Mouse (Mus musculus) left cerebral cortex, postnatal 36 days (tissue): ENCODE data around the gene Olfr1344. TPM values are rescaled to one million over a fixed set of nuclear protein-coding genes. Genes with fewer than 3 reads are reported as not detected.
"Not testable (repeated sequence)": the region's sequence is repeated elsewhere in the genome, so short reads cannot be mapped to it uniquely, and the experiment has no call there.

Experiments
- DNase-seq, 2 experiments: peaks; one replicate each; pipeline ENCODE4 v3.0.0; 2021 to 2022; ENCODE audit warnings: low spot score in 2 of 2, mixed read lengths in 1 of 2
- intact Hi-C: fragments of 180-260 bp; cut with DNase I; formaldehyde crosslinking; loops from one replicate; pipeline ENCODE4 v1.15.1; 2025
- total RNA-seq, 2 experiments: library from RNA; stranded (reverse); gene quantifications; 2 replicates each; pipeline ENCODE4 v1.2.3; 2021

The Olfr1344 gene
- total RNA-seq, result 1 to 10 TPM; 1.0 to 1.2 TPM

DNA sequence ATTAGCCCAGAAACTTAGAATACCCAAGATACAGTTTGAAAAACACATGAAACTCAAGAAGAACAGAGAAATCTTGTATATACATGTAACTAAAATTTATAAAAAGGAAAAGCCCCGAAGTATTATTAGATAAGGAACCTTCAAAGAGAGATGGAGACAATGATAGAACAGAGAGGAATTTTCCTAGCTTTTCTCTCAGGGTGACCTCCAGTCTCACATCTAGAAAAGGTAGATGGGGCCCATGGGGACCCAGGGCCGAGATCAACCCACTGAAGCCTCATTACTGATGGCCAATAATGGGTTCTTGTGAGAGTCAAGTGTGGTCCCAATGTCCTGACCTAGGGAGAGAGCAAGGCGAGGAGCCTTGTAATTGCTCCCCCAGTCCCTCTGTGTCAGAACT lies at the start of gene Olfr1344:
Gene Olfr1344, plus strand, starts transcription at position 301 of the 400 bp plus-strand sequence.
- intact Hi-C loops, result loop anchor here (5.0 kb wide), 1 partner anchor 479 kb away; no protein-coding TSS in a partner anchor
- DNase-seq, result no peak

DNA sequence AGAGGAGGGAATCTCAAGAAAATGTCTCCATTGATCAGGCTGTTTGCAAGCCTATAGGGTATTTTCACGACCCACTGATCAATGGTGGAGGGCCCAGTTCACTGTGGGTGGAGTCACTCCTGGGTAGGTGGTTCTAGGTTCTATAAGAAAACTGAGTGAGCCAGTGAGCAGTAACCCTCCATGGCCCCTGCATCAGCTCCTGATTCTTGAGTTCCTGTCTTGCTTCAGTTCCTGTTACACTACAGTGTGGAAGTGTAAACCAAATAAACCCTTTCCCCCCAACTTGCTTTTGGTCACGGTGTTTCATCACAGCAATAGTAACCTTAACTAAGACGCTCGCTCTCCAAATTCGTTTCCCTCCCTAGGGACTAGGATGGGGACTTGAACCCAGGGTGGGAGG lies 49.5 kb upstream of the Olfr1344 start:
- intact Hi-C loops, result no loop called here
- no peak for DNase-seq

DNA sequence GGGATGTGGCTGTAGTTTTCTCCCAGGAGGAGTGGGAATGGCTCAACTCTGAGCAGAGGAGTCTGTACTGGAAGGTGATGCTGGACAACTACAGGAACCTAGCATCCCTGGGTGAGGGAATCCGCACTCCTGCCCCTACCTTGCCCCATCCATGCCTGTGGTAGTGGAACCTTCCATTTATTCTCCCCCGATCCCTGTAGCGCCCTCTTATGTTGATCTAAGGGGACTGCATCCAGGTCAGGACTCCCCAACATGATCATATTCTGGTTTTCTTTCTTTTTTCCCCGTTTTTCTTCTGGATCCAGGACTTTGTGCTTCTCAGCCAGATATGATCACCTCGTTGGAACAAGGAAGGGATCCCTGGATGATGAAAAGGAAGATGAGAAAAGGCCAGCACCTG lies 49.0 kb upstream of the Olfr1344 start:
- no peak for DNase-seq
- intact Hi-C loops, result no loop called here

DNA sequence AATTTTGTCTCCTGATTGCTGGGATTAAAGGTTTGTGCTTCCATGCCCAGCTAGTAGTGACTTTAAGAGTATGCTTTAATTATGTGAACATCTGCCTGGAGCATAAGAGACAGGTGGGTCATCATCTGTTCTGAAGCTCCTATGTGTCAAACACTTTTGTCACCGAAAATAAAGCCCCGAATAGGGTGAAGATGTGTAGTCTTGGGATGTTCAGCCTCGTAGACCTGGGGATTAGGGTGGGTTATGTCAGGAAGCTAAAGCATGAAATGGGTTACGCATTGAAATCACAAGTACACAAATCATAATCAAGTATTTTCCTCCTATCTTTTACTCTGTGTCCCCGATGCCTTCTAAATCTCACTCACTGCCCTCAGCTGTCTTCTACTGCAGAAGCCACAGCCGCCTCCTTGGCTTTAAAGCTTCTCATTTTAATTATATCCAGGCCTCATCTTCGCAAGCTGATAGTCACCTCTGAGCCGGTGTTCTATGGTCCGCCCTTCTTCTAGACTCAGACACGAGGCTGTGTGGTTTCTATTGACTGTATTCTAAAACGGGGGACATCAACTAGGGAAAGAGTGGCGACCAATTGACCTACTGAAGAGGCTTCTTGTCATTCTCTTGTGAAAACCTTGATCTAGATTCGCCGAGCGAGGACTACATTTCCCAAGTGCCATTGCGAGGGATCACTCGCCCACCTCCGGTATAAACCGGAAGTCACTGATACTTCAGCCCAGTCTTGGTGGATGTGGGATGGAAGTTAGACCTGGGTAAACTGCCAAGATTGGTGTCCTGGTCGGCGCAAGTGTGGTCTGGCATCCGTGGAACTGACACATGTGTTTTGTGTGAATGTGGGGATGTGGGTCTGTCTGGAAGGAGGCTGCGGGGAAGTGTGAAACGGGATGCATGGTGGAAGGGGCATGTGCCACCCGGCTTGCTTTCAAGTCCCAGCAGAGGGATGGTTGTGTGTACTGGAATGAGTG lies 40.2 kb upstream of the Olfr1344 start, which contains the start of gene Smim17:
Gene Smim17, plus strand, starts transcription at position 720 of the 980 bp plus-strand sequence.
- intact Hi-C loops, result loop anchor here (1.0 kb wide), 1 partner anchor 16 kb away; no protein-coding TSS in a partner anchor
- peak; percentile 74 for DNase-seq

DNA sequence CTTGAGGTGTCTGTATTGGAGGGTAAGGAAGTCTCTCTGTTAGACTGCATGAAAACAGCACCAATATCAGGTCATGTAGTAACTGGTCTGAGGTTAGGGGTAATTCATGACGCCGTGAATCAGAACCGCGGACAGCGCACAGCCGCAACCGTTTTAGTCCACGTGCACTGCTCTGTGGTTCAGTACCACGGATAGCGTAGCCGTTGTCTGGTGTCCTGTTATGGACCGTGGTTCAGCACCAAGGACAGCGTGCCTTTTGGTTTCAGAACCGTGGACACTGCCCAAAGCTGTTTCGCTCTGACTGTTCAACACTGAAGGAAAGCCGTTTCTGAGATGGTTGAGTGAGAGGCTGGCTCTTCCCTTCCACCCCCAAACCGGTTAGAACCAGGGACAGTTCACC lies 28.4 kb upstream of the Olfr1344 start, which contains the start of gene Gm20715:
Gene Gm20715, plus strand, starts transcription at position 235 of the 400 bp plus-strand sequence.
- intact Hi-C loops, result no loop called here
- DNase-seq, result peak; percentile 49 to 73

DNA sequence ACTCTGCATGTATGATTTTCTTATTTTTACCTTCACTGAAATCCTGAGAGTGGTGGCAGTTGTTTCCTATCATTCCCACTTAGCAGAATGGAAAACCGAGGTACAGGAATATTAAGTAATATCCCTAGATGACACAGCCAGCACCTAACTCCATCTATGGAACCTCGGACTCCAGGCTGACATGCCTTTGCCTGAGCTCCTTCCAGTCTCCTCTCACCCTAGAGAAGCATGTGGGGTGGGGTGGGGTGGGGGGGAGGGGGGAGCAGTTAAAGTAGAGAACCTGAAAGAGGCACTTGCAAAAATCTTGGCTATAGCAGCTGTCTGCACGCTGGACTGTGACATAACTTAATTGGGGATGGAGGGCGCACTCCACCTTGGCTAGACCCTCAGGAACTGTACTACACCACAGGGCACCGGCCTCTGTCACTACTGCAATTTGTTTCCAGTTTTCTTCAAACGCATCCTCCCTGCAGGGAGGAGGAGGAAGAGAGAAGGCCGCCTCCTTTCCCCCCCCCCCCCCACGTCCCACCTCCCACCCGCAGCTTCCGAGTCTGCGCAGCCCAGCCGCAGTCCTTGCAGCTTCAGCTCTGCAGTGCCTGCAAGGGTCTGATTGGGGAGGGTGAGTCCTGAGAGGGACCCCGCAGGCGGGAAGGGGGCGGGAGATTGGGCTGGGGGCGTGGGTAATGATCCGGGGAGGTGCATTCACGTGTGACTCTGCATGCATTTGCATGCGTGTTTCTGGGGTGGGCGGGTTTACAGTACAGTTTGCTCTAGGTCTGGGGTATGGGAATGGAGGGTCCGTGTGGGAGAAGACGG lies 23.7 kb upstream of the Olfr1344 start:
- peak; percentile 28 to 34 for DNase-seq
- intact Hi-C loops, result loop anchor here (2.0 kb wide), 1 partner anchor 36 kb away; no protein-coding TSS in a partner anchor

DNA sequence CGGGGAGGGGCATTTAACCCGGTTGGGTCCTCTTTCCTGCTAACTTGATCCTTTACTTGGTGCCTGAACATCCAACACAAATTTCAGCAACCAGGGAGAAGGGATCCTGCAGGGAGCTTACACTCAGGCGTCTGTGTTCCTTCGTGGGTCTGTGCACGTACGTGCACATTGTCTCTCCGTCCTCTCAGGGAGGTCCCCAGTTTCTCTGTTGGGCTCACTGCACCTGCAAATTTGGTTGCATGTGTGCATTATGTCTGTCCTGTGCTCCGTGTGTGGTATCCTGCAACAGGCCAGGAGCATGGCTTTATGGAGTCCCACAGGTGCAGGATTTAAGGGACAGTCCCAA lies 23.1 kb upstream of the Olfr1344 start:
- DNase-seq, result no peak
- intact Hi-C loops, result loop anchor here (2.0 kb wide), 1 partner anchor 37 kb away; no protein-coding TSS in a partner anchor

DNA sequence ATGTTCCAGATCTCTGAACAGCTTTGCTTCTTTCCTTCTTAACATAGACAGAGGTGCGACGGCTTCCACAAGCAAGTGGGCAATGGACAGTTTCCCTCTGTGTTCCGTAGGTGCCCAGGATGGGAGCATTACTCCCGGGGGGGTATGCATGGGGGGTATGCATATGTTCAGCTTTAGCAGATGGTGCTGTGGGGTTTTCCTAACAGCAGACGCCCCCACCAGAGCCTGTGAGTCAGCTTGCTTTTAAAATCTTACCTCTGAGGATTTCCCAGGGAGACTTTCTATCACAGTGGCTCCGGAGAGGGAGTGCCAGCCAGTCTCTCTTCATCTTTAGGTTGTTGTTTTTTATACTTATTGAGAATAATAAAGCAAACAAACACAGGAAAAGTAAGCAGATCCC lies 18.6 kb upstream of the Olfr1344 start:
- intact Hi-C loops, result loop anchor here (10.0 kb wide), 1 partner anchor 875 kb away; no protein-coding TSS in a partner anchor
- DNase-seq, result peak; percentile 43 to 49

DNA sequence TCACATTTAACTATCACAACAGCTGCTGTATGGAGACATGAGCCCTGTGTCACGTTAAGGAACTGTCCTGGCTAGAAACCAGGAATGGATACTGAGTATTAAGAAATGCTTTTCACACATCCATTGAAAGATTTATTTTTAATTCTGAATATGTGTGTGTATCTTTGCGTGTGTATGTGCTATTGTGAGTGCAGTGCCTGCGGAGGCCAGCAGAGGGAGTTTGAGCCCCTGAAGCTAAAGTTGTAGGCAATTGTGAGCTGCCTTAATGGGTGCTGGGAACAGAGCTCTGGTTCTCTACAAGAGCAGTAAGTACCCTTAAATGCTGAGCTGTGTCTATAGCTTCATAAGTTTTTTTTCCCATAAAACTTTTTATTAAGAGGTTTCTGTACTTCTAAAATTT lies 9.1 kb upstream of the Olfr1344 start:
- intact Hi-C loops, result loop anchor here (10.0 kb wide), 1 partner anchor 865 kb away; no protein-coding TSS in a partner anchor
- DNase-seq, result no peak

DNA sequence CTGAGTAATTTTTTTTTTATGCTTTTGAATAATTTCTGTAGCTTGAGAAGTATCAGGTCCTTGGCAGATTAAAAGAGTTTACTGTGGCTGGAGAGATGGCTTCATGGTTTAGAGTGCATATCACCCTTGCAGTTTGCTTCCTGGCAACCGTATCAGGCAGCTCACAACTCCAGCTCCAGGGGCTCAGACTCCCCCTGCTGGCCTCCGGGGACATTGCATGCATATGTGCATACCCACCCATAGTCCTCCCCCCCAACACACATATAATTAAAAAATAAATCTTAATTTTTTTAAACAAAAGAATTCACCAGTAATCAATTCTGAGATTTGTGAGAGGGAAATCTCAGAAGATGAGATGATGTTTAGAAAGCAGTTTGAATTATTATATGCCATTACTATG lies 8.1 kb upstream of the Olfr1344 start:
- intact Hi-C loops, result loop anchor here (5.0 kb wide), 1 partner anchor 68 kb away; the partner anchor contains the start of gene Zfp78
- no peak for DNase-seq

DNA sequence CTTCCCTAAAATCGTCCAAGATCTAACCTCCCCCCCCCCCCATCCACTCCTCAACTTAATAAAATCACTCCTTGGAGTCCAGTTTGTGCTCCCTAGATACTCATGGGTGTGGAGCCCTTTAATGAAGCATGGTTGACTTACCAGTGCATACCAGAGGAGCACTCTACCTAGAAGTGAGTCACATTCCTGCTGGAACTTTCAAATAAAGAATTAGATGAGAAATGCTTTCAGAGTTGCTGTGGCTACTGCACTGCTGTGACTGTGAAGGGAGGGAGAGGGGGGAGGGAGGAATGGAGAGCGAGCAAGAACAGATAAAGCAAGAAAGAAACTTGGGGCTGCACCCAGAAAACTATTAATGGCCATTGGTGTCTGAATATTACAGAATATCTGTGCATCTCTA lies 2.7 kb downstream of the Olfr1344 start:
- intact Hi-C loops, result no loop called here
- DNase-seq, result no peak

DNA sequence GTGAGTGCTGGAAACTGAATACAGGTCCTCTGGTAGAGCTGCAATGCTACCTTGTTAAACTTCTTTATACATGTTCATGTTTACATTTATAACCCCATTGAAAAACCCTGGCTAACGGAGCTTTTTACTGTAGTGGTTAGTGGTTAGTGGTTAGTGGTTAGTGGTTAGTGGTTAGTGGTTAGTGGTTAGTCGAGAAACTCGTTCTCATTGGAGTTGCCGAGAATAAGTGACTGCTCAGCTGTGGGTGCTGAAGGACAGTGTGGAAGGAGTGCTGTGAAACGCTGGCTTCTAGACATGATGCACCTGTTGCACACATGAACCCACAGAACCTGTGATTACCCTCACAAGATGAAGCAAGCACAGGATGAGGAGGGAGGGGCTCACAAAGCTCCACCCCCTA lies 9.3 kb downstream of the Olfr1344 start:
- DNase-seq, result no peak
- intact Hi-C loops, result no loop called here

DNA sequence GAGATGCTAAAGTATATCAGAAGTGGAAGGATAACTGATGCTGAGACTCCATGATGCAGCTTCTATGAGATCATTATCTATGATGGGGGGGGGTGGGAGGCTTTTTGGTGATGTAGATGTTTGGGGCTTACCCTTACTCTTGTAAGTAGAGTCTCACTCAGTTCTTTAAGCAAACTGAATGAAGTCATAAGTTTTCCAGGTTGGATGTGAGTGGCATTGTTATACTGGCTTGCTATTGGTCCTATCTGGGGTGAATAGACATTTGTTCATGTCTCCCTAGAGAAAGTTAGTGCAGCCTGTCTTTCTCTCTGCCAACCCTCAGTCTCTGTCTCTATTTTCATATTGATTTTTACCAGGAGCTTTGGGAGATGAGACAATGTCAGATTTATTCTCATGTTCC lies 17.4 kb downstream of the Olfr1344 start, which contains the start of gene Olfr1336:
Gene Olfr1336, plus strand, starts transcription at position 301 of the 400 bp plus-strand sequence.
- intact Hi-C loops, result no loop called here

DNA sequence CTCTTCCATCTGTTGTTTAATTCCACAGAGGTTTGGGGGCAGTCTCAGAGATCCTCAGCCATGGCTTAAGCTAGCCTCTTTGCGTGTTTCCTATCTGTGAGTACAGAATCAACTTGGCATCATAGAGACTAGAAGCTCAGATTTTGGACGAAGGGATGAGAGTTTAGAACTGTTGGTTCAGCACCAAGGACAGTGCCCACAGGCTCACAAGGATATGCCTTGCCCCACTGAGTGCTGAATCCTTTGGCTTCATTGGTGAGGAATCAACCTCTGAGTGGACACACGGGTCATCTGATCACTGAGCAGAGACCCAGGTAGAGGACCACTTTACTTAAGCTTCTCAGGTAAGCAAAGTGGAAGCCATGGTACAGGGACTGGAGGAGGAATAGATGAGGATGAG lies 17.9 kb downstream of the Olfr1344 start:
- intact Hi-C loops, result no loop called here
- no peak for DNase-seq

More for the DNA sequence above, 17.4 kb downstream of the Olfr1344 start, which contains the start of gene Olfr1336:
- no peak for DNase-seq

DNA sequence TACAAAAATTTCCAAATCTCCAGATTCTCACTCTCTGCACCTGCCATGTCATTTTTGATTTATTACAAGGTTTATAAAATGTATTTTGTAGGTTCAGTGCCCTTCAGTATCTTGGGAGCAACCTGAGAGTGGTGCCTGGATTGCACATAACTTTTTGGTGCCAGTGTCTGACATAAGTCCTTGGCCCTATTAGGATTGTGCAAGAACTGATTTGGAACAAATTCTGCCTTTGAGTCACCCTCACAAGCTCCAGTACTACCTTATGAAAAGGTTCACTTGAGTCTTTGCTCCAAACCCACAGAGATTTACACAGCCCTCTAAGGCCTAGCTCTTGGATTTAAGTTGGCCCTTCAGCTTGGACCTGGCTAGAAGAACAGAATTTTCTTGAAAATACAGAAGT lies 28.5 kb downstream of the Olfr1344 start, which contains the start of gene Olfr1346:
Gene Olfr1346, plus strand, starts transcription at position 151 of the 400 bp plus-strand sequence.
- intact Hi-C loops, result no loop called here
- no peak for DNase-seq

DNA sequence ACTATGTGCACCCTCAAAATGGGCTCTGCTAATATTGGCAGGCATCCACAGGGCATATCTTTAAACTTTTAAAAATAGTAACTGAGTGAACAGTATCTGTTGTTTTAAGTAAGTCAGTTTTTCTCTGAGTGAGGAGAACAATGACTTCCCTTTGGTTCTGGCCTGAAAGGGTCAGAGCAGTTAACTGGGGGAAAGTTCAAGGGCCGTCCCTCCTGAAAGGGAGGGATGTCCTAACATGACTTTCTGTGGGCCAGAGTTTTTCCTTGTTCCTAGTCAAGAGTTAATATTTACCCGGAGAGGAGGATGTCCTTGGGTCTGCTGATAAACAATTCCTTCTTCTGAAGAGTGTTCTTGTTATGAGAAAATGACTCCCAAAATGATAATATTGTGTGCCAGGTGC lies 39.1 kb downstream of the Olfr1344 start:
- DNase-seq, intact Hi-C loops: not testable (repeated sequence)

DNA sequence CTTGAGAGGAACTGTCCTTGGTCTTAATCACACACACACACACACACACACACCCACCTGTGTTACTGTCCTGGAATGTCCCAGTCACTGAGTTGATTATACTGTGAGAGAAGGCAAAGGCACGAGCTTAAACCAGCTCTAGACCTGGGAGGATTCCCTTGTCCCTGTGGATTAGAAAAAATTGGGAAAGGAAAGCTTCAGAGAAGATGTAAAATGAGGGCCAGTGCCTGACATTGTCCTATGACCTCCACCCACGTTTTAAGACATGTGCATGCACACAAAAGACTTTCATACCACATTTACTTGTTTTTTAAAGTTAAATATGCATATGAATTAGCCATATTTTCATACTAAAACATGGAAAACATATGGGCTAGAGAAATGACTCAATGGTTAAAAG lies 48.4 kb downstream of the Olfr1344 start, which contains the start of gene Olfr5:
Gene Olfr5, minus strand, starts transcription at position 101 of the 400 bp plus-strand sequence.
- intact Hi-C loops, result no loop called here

More for the DNA sequence above, 48.4 kb downstream of the Olfr1344 start, which contains the start of gene Olfr5:
- DNase-seq, result no peak
